Mouse (Mus musculus): ENCODE measurements at regions not wholly inside any gene's neighbourhood (a gene's known extent, or its start where the extent isn't known, plus 50 kb on each side); places are given as distances from the start of the nearest gene placed in this dataset.

GRCm38 (mm10) chr12:26244701-26245100 lies 170.4 kb downstream of the Rnf144a start:
- no peak for DNase-seq (ENCODE audit: low read depth in 2 of 2, low spot score in 2 of 2)

GRCm38 (mm10) chr12:26227557-26228020 lies 187.5 kb downstream of the Rnf144a start:
- DNase-seq (ENCODE audit: low read depth in 2 of 2, low spot score in 2 of 2): no peak

GRCm38 (mm10) chr12:26226363-26226762 lies 188.7 kb downstream of the Rnf144a start:
- DNase-seq (ENCODE audit: low read depth in 2 of 2, low spot score in 2 of 2): peak; percentile 34 to 56

- DNase-seq (ENCODE audit: low read depth in 2 of 2, low spot score in 2 of 2): no peak
Measured at GRCm38 (mm10) chr12:26212447-26212846, 202.6 kb downstream of the Rnf144a start.

- no peak for DNase-seq (ENCODE audit: low read depth in 2 of 2, low spot score in 2 of 2)
Measured at GRCm38 (mm10) chr12:26211423-26211822, 203.6 kb downstream of the Rnf144a start.

GRCm38 (mm10) chr12:26206751-26207150 lies 208.3 kb downstream of the Rnf144a start:
- DNase-seq (ENCODE audit: low read depth in 2 of 2, low spot score in 2 of 2): no peak

- DNase-seq (ENCODE audit: low read depth in 2 of 2, low spot score in 2 of 2): no peak
Measured at GRCm38 (mm10) chr12:26206036-26206435, 209.0 kb downstream of the Rnf144a start.

GRCm38 (mm10) chr12:26191982-26192576 lies 223.0 kb downstream of the Rnf144a start:
- DNase-seq (ENCODE audit: low read depth in 2 of 2, low spot score in 2 of 2): no peak

- DNase-seq (ENCODE audit: low read depth in 2 of 2, low spot score in 2 of 2): no peak
Measured at GRCm38 (mm10) chr12:26191268-26191981, 223.6 kb downstream of the Rnf144a start.

GRCm38 (mm10) chr12:26188996-26189395 lies 226.1 kb downstream of the Rnf144a start:
- no peak for DNase-seq (ENCODE audit: low read depth in 2 of 2, low spot score in 2 of 2)

GRCm38 (mm10) chr12:26187091-26187862 lies 227.8 kb downstream of the Rnf144a start:
- DNase-seq (ENCODE audit: low read depth in 2 of 2, low spot score in 2 of 2): peak; percentile 48 to 65

- peak in 1 of 2 experiments; percentile 15 for DNase-seq (ENCODE audit: low read depth in 2 of 2, low spot score in 2 of 2)
Measured at GRCm38 (mm10) chr12:26184701-26185460, 230.2 kb downstream of the Rnf144a start.

GRCm38 (mm10) chr12:26183021-26183420 lies 232.0 kb downstream of the Rnf144a start:
- DNase-seq (ENCODE audit: low read depth in 2 of 2, low spot score in 2 of 2): no peak

GRCm38 (mm10) chr12:26180846-26181245 lies 234.2 kb downstream of the Rnf144a start:
- no peak for DNase-seq (ENCODE audit: low read depth in 2 of 2, low spot score in 2 of 2)

GRCm38 (mm10) chr12:26176231-26176662 lies 238.8 kb downstream of the Rnf144a start:
- no peak for DNase-seq (ENCODE audit: low read depth in 2 of 2, low spot score in 2 of 2)

- no peak for DNase-seq (ENCODE audit: low read depth in 2 of 2, low spot score in 2 of 2)
Measured at GRCm38 (mm10) chr12:26163416-26163815, 251.6 kb downstream of the Rnf144a start.

- no peak for DNase-seq (ENCODE audit: low read depth in 2 of 2, low spot score in 2 of 2)
Measured at GRCm38 (mm10) chr12:26160861-26161615, 254.0 kb downstream of the Rnf144a start.

GRCm38 (mm10) chr12:26152992-26153391 lies 262.1 kb downstream of the Rnf144a start:
- no peak for DNase-seq (ENCODE audit: low read depth in 2 of 2, low spot score in 2 of 2)

- no peak for DNase-seq (ENCODE audit: low read depth in 2 of 2, low spot score in 2 of 2)
Measured at GRCm38 (mm10) chr12:26146336-26146735, 268.7 kb downstream of the Rnf144a start.

GRCm38 (mm10) chr12:26145085-26145714 lies 269.9 kb downstream of the Rnf144a start:
- no peak for DNase-seq (ENCODE audit: low read depth in 2 of 2, low spot score in 2 of 2)
